18 mouse cellular contexts compared by ENCODE assay signal in the genomic region with DNA sequence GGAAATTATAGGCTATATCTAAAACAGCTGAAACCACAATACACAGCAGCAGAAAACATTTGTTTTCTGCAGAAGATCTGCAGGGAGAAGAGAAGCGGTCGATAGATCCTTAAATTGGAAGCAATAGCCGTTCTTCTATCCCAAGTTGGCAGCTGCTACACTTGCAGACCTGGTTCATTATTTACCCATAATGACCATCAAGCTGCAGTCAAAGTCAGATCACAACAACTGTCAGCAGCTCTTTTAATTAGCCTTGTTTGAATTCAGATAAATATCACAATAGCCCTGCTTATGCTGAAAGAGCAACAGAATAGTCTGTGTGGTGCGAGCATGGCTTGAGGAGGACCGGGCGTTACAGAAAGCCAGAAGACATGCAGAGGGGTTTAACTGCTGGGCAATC.
"Had no signal": no experiment of that assay in that cellular context is flagged by ENCODE, and none has a peak within 500 bp of the region (broad histone marks: within the 10 kb centered on the region; RNA-seq: fewer than 3 reads in every experiment).

No protein-coding gene starts in this region.

- H3K27ac ChIP-seq: liver, embryonic 15.5 days; lung, embryonic 15.5 days; macrophage; midbrain, embryonic 12.5 days; midbrain, embryonic 15.5 days; neural tube, embryonic 12.5 days; stomach, embryonic 15.5 days; stomach, postnatal 0 days had no signal

- H3K4me3 ChIP-seq: liver, embryonic 15.5 days; lung, embryonic 15.5 days; megakaryocyte, embryonic 14.5 days; midbrain, embryonic 12.5 days; midbrain, embryonic 15.5 days; neural tube, embryonic 12.5 days; stomach, embryonic 15.5 days had no signal

- H3K27me3 ChIP-seq: liver, embryonic 15.5 days; lung, embryonic 15.5 days; megakaryocyte, embryonic 14.5 days; midbrain, embryonic 15.5 days; stomach, embryonic 15.5 days had no signal

- DNase-seq: liver, postnatal 0 days; lung, adult 2 months; lung, postnatal 14 days; lung, postnatal 36 days; right cerebral cortex, postnatal 14 days; thymus, adult 2 months; thymus, postnatal 25 days; thymus, postnatal 4 days had no signal

- ATAC-seq: liver, postnatal 0 days; lung, postnatal 0 days; midbrain, embryonic 15.5 days had no signal

- H3K9me3 ChIP-seq: liver, embryonic 15.5 days; lung, embryonic 15.5 days; megakaryocyte, embryonic 14.5 days; midbrain, embryonic 12.5 days; midbrain, embryonic 15.5 days; neural tube, embryonic 12.5 days; stomach, embryonic 15.5 days had no signal

- H3K4me2 ChIP-seq: liver, embryonic 15.5 days; lung, embryonic 15.5 days; midbrain, embryonic 12.5 days; midbrain, embryonic 15.5 days; neural tube, embryonic 12.5 days; stomach, embryonic 15.5 days had no signal

- H3K9ac ChIP-seq: liver, embryonic 15.5 days; liver, postnatal 0 days; lung, embryonic 15.5 days; midbrain, embryonic 12.5 days; midbrain, embryonic 15.5 days; neural tube, embryonic 12.5 days; stomach, embryonic 15.5 days had no signal

- H3K36me3 ChIP-seq: lung, embryonic 15.5 days; midbrain, embryonic 12.5 days; midbrain, embryonic 15.5 days; neural tube, embryonic 12.5 days; stomach, embryonic 15.5 days had no signal
